Mouse (Mus musculus) bone marrow, adult 2 months (tissue): ENCODE results near the gene Eno4. TPM values are rescaled to one million over a fixed set of nuclear protein-coding genes. Genes with fewer than 3 reads are reported as not detected.

Experiments used
- H3K27ac ChIP-seq: fragments of 200-500 bp; 2 replicates; pipeline ENCODE4 v1.5.1; 2012; ENCODE audit warnings: low read depth, mild to moderate bottlenecking, control low read depth, inconsistent platforms, low read length; ENCODE audit not compliant: control insufficient read depth, poor library complexity, insufficient read depth
- H3K4me1 ChIP-seq: fragments of 200-500 bp; 2 replicates; pipeline ENCODE4 v1.6.1; 2011; ENCODE audit warnings: low read length; ENCODE audit not compliant: control insufficient read depth, insufficient read depth
- H3K4me3 ChIP-seq: fragments of 200-500 bp; replicated peaks from 2 replicates; pipeline ENCODE3; 2011; ENCODE audit warnings: mild to moderate bottlenecking, low read depth, low read length, control low read depth; ENCODE audit not compliant: control insufficient read depth
- CTCF ChIP-seq: fragments of 200-500 bp; IDR thresholded peaks from 2 replicates; pipeline ENCODE4 v1.5.1; 2011; ENCODE audit warnings: low read length, control low read depth; ENCODE audit not compliant: control insufficient read depth, insufficient read depth
- POLR2A ChIP-seq: fragments of 200-500 bp; IDR thresholded peaks from 2 replicates; pipeline ENCODE4 v1.6.1; 2011; ENCODE audit warnings: low read depth, mild to moderate bottlenecking, control low read depth, low read length, borderline replicate concordance; ENCODE audit not compliant: control insufficient read depth
- WGBS: fragments of 180-500 bp; shearing (Covaris S2); methylation state at CpG from one replicate; pipeline ENCODE4 v1.1.7; 2018; 5-methylcytosine and 5-hydroxymethylcytosine counted together
- polyA plus RNA-seq: library from polyadenylated mRNA; stranded (reverse); fragments of >200 nt; gene quantifications from 2 replicates; pipeline ENCODE4 v1.2.4, GENCODE M21; 2011; ENCODE audit warnings: low replicate concordance; ENCODE audit not compliant: missing spikeins, insufficient read depth, insufficient read length

Eno4 gene
- polyA plus RNA-seq, 1 experiment: not detected

DNA sequence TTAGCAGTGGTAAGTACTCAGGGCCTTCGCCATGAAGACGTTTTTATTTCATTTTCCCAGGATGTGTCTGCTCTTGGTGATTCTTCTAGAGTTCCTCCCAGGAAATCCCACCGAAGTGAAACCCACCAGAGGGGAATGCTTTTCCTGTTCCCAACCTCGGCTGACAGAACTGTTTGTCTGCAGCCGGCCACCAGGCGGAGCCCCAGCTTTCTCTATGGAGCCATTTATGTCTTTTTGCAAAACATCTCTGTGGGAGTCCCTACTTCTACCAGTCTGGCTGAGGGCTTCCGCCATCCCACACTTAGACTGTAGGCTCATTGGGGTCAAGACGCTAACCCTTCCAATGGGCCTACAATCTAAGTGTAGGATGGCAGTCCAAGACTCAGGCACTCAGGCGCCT lies 31.8 kb upstream of the Eno4 start:
- no peak overlapping the region for H3K27ac ChIP-seq
- no peak for TF ChIP-seq POLR2A
- TF ChIP-seq CTCF: 0 out of 2 replicates have a peak, but pooled peaks have one; percentile 40
- H3K4me1 ChIP-seq: no peaks in the 10 kb centered on the region; the same call in 1 of the 2 replicates
- WGBS: 11% methylated on average over 9 of the region's 9 CpGs
- no peak overlapping the region for H3K4me3 ChIP-seq

- TF ChIP-seq POLR2A (no peak), CTCF (no peak)
- WGBS: 86% methylated on average over 6 of the region's 6 CpGs
These were observed 29.9 kb upstream of the Eno4 start for GRCm38 (mm10) chr19:58913301-58913700.

DNA sequence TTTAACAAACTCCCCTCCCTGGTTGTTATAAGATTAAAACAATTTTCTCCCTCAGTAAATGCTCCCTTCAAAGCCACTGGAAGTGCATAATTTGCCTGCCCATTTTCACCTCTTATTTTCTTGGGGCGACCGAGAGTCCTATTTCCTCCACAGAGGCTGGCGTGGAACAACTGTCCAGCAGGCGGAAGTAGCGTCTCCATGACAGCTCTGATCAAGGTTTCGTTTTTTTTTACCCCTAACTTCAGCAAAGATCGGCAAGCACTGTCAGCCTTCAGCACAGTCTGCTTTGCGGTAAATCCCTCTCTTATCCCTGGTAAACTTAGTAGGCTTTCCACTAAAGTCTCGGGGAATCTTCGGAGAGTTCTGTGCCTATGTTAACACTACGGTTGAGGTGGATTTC lies 24.6 kb upstream of the Eno4 start:
- WGBS: 12% methylated on average over 11 of the region's 11 CpGs
- Histone ChIP-seq H3K27ac (no peak overlapping the region), H3K4me3 (peak overlapping the region; percentile 6), H3K4me1 (no peaks in the 10 kb centered on the region)
- no peak for TF ChIP-seq POLR2A
- TF ChIP-seq CTCF: no peak

More at GRCm38 (mm10) chr19:58913301-58913700, 29.9 kb upstream of the Eno4 start:
- H3K4me3 ChIP-seq: no peak overlapping the region
- H3K27ac ChIP-seq: no peak overlapping the region
- H3K4me1 ChIP-seq: no peaks in the 10 kb centered on the region; the same call in 1 of the 2 replicates

DNA sequence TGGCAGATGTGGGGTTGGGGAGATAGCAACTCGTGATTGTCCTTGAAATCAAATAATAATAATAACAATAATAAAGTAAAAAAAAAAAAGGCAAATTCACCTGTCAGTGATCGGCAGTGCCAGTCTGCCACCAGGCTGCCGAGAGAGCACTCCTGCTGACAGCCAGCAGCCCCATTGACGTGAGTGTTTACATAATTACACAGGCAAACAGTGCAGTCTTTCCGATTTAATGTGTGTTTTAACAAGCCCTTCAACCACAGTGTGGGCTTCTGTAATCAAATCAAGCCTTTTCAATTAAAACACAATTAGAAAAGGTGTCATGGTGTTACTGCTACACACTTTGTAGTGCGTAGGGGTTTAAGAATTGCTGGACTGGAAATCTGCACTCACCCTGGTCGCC lies 24.1 kb upstream of the Eno4 start:
- WGBS: 33% methylated on average over 7 of the region's 7 CpGs
- TF ChIP-seq CTCF: no peak
- TF ChIP-seq POLR2A: no peak
- Histone ChIP-seq H3K4me3 (no peak overlapping the region), H3K27ac (no peak overlapping the region), H3K4me1 (no peaks in the 10 kb centered on the region)

DNA sequence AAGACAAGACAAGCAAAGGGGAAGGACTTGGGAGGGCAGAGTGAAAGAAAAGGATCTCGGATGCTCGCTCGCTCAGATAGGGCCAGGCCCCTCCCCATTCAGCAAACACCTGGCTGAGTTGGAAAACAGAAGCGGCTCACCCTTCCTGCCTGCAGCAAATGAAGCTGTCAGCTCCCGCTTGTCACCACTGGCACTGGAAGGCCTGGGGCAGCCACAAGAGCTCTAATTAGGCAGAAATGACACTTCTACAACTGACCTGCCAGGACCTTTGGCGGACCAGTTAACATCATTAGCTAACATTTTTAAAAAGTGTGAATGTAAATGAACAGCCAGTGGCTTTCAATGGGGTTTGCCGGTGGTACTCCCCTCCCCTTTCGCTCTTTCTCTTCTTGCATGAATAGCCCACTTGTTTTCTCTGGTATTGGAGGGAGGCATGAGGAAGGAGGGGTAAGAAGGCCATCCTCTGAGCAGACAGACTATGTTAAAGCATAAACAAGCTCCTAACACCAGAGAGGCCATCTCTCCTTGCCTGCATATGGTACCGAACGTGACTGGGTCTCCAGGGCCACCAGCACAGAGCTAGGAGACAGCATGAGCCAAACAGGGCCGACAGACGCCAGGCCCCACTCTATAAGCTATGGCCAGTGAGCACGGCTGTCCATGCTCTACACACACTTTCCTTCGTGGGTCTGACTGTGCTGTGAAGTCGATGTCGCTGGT lies 12.0 kb upstream of the Eno4 start:
- no peak overlapping the region for H3K4me3 ChIP-seq
- no peaks in the 10 kb centered on the region; the same call in 1 of the 2 replicates for H3K4me1 ChIP-seq
- no peak for TF ChIP-seq CTCF
- no peak for TF ChIP-seq POLR2A
- 75% methylated on average over 16 of the region's 16 CpGs for WGBS
- H3K27ac ChIP-seq: no peak overlapping the region

- 37% methylated on average over 4 of the region's 4 CpGs for WGBS
- Histone ChIP-seq H3K4me3 (no peak overlapping the region), H3K27ac (no peak overlapping the region), H3K4me1 (no peaks in the 10 kb centered on the region; the same call in 1 of the 2 replicates)
- no peak for TF ChIP-seq POLR2A
- no peak for TF ChIP-seq CTCF
These were observed 10.2 kb upstream of the Eno4 start for GRCm38 (mm10) chr19:58933062-58933461.

- no peak for TF ChIP-seq POLR2A
- TF ChIP-seq CTCF: no peak
- WGBS: 71% methylated on average over 7 of the region's 7 CpGs
- Histone ChIP-seq H3K27ac (no peak overlapping the region), H3K4me1 (no peaks in the 10 kb centered on the region; the same call in 1 of the 2 replicates), H3K4me3 (no peak overlapping the region)
These were observed 2.7 kb downstream of the Eno4 start for GRCm38 (mm10) chr19:58945959-58946358.

DNA sequence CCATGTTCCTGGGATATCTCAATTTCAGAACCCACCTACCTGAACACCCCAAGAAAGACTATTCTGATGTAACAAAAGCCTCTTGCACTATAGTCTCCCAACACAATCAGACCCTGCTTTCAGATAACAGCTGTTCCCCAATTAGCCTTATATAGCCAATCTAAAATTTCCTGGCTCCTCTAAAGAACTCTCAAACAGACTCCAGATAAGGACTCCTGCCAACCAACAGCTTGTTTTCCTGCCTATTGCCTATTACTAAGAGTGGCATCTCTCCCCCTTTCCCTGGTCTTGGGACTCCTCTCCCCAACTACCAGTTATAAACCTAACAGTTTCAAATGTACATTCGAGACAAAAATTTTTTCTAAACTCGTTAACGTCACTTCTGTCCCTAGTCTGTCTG lies 8.3 kb downstream of the Eno4 start:
- Histone ChIP-seq H3K4me3 (no peak overlapping the region), H3K27ac (no peak overlapping the region), H3K4me1 (no peaks in the 10 kb centered on the region)
- TF ChIP-seq POLR2A: no peak
- TF ChIP-seq CTCF: no peak
- WGBS: 83% methylated on average over 3 of the region's 3 CpGs

GRCm38 (mm10) chr19:58952236-58952635 lies 9.0 kb downstream of the Eno4 start:
- Histone ChIP-seq H3K4me1 (no peaks in the 10 kb centered on the region), H3K4me3 (no peak overlapping the region), H3K27ac (no peak overlapping the region)
- 66% methylated on average over 13 of the region's 13 CpGs for WGBS
- TF ChIP-seq POLR2A: no peak
- no peak for TF ChIP-seq CTCF

DNA sequence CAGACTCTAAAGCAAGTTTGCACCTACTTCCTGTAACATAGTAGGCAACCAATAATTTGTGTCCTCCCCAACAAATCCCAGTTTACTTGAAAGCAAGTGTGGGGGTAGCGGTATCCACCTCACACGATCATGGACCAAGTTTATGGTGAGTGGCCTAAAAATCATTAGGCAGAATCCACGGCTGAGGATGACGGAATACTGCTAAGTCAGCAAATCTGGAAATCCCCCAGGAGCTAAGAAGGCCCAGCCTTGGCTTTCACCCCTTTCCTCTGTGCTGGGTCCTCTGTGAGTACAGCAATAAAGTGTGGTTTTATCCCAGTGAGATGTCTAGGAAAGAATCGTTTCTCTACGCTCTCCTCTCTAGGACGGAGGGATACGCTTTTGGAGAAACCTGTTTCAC lies 11.6 kb downstream of the Eno4 start:
- TF ChIP-seq POLR2A (no peak), CTCF (no peak)
- Histone ChIP-seq H3K4me3 (no peak overlapping the region), H3K27ac (no peak overlapping the region), H3K4me1 (no peaks in the 10 kb centered on the region)
- WGBS: 81% methylated on average over 8 of the region's 8 CpGs
